Mouse (Mus musculus): ENCODE measurements around the gene Exoc1.

- TF ChIP-seq CTCF (IDR thresholded peaks at IDR 0.05; ENCODE audit: low read depth): no peak
- TF ChIP-seq EP300 (optimal IDR thresholded peaks at IDR 0.05): no peak
These were observed 4.5 kb upstream of the Exoc1 start for GRCm38 (mm10) chr5:76524623-76525022.
